Mouse (Mus musculus): ENCODE results near the gene Zfp991. TPM values are rescaled to one million over a fixed set of nuclear protein-coding genes. Genes with fewer than 3 reads are reported as not detected.

Gene Zfp991
- 5.3 TPM for polyA plus RNA-seq (2017; shearing (Covaris generic))

GRCm38 (mm10) chr4:147131837-147132459 lies at the start of gene Zfp991:
Gene Zfp991, plus strand, starts transcription at chr4:147132038.

Other genes with a start within 250 kb of the Zfp991 start
- gene Gm21411, start 222.4 kb upstream of the Zfp991 start, polyA plus RNA-seq (2017; shearing (Covaris generic)), result not detected
- gene Zfp989, start 160.1 kb upstream of the Zfp991 start, polyA plus RNA-seq (2017; shearing (Covaris generic)), result 3.2 TPM
- gene Rex2, start 110.2 kb upstream of the Zfp991 start, polyA plus RNA-seq (2017; shearing (Covaris generic)), result 0.49 TPM
- gene Zfp988, start 173.6 kb downstream of the Zfp991 start, polyA plus RNA-seq (2017; shearing (Covaris generic)), result 1.1 TPM
- not detected for gene Zfp978, start 229.3 kb downstream of the Zfp991 start, polyA plus RNA-seq (2017; shearing (Covaris generic))